Mouse (Mus musculus) lung, postnatal 0 days (tissue): ENCODE data around the gene Insl6. TPM values are rescaled to one million over a fixed set of nuclear protein-coding genes. Genes with fewer than 3 reads are reported as not detected.

ENCODE experiments used
- ATAC-seq: fragments of 200-750 bp; cut with Nextera tagmentation; 2 replicates; pipeline ENCODE4 v1.8.0; 2017; ENCODE audit warnings: moderate library complexity
- DNase-seq: peaks from one replicate; pipeline ENCODE4 v3.0.0-alpha.2; 2016; ENCODE audit warnings: low spot score
- H3K27ac ChIP-seq: fragments of 300-500 bp; sonication (generic); 2 replicates; pipeline ENCODE4 v1.5.1; 2014; ENCODE audit warnings: antibody characterized with exemption, mild to moderate bottlenecking, low read length, mixed read lengths
- H3K27me3 ChIP-seq: fragments of 300-500 bp; sonication (generic); replicated peaks from 2 replicates; pipeline ENCODE4 v1.6.1; 2014; ENCODE audit warnings: low read length, mixed read lengths; ENCODE audit not compliant: insufficient read depth
- H3K36me3 ChIP-seq: fragments of 300-500 bp; sonication (generic); 2 replicates; pipeline ENCODE4 v1.6.1; 2014; ENCODE audit warnings: low read length, mixed read lengths; ENCODE audit not compliant: insufficient read depth
- H3K4me1 ChIP-seq: fragments of 300-500 bp; sonication (generic); 2 replicates; pipeline ENCODE4 v1.6.1; 2014; ENCODE audit warnings: antibody characterized with exemption, low read depth, low read length, mixed read lengths; ENCODE audit not compliant: insufficient read depth
- H3K4me2 ChIP-seq: fragments of 300-500 bp; sonication (generic); replicated peaks from 2 replicates; pipeline ENCODE4 v1.6.1; 2014; ENCODE audit warnings: low read depth, mild to moderate bottlenecking, low read length, moderate library complexity, mixed read lengths
- H3K4me3 ChIP-seq: fragments of 300-500 bp; sonication (generic); 2 replicates; pipeline ENCODE4 v1.5.1; 2014; ENCODE audit warnings: low read depth, low read length
- H3K9ac ChIP-seq: fragments of 300-500 bp; sonication (generic); replicated peaks from 2 replicates; pipeline ENCODE4 v1.6.1; 2014; ENCODE audit warnings: low read depth, mild to moderate bottlenecking
- H3K9me3 ChIP-seq: fragments of 300-500 bp; sonication (generic); 2 replicates; pipeline ENCODE4 v1.6.1; 2016; ENCODE audit warnings: low read length, mixed read lengths
- CTCF ChIP-seq: IDR thresholded peaks from 2 replicates; pipeline ENCODE4 v1.5.1; 2016; ENCODE audit warnings: antibody characterized with exemption, mild to moderate bottlenecking
- EP300 ChIP-seq: IDR thresholded peaks from 2 replicates; pipeline ENCODE4 v1.6.1; 2016; ENCODE audit warnings: antibody characterized with exemption, mild to moderate bottlenecking, control low read depth
- WGBS: fragments of 180-500 bp; shearing (Covaris S2); extraction: QIAGEN DNeasy Blood & Tissue Kit; methylation state at CpG from one replicate; pipeline ENCODE4 v1.1.7; 2014; 5-methylcytosine and 5-hydroxymethylcytosine counted together
- polyA plus RNA-seq: library from polyadenylated mRNA; unstranded; fragments of >200 nt; fragmentation: Nextera tagmentation; extraction: Ambion mirVana; gene quantifications from 2 replicates; pipeline ENCODE4 v1.2.1, GENCODE M21; 2015

Insl6 gene
- polyA plus RNA-seq, 1 experiment from 2014 or later = 0.57 TPM

DNA sequence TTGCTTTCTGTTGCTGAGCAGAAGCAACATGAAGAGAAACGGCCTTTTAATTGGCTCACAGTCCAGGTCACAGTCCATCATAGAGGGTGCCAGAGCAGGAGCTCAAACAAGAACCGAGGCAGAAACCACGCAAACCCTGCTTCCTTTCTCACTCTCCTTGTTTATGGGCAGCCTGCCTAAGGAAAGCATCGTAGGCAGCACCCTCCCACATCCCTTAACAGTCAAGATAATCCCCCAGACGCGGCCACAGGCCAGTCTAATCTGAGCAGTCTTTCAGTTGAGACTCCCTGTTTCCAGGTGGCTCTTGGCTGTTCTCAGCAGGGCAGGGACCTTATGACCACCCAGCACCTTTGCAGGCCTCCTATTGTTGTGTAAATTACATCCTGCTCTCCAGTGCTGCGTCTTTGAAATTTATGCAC, 39.7 kb downstream of the Insl6 start:
- DNase-seq = no peak
- no peaks in the 10 kb centered on the region for H3K9me3 ChIP-seq
- H3K36me3 ChIP-seq = peaks cover 16% of the 10 kb centered on the region
- H3K27ac ChIP-seq = no peak overlapping the region
- no peaks in the 10 kb centered on the region for H3K4me1 ChIP-seq
- H3K9ac ChIP-seq = no peak overlapping the region
- ATAC-seq = no peak
- TF ChIP-seq EP300 = no peak
- H3K4me3 ChIP-seq = no peak overlapping the region
- H3K27me3 ChIP-seq = no peaks in the 10 kb centered on the region
- no peak overlapping the region for H3K4me2 ChIP-seq
- WGBS = 59% methylated on average over 7 of the region's 7 CpGs

DNA sequence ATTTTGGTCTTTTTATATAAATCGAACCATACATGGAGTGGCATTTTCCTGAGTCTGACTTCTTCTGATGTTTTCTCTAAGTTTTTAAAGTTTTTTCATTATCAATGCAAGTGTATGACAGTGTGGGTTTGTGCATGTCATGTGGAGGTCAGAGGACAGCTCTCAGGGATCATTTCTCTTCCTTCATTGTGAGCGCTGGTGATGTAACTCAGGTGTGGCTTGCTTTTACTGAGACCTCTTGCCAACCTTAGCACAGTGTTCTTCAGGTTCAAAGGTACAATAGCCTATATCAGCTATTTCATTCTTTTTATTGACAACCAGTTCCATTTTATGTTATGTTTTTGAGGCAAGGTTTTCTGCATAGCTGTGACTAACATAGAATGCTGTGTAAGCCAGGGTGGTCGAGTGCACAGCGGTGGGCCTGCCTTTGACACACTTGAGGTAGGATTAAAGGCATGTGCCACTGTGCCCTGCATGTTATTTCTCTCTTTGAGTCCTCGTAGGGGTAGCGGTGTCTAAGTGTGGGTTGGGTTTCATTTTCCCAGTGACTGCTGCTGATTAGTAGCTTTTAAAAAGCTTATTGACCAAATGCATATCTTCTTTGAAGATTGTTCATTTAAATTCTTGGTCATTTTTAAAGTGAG, 46.1 kb downstream of the Insl6 start:
- Histone ChIP-seq H3K27me3 (no peaks in the 10 kb centered on the region), H3K4me3 (no peak overlapping the region), H3K27ac (no peak overlapping the region), H3K4me2 (no peak overlapping the region), H3K4me1 (no peaks in the 10 kb centered on the region), H3K9ac (no peak overlapping the region), H3K9me3 (no peaks in the 10 kb centered on the region), H3K36me3 (peaks cover 8% of the 10 kb centered on the region; the same call in 1 of the 2 replicates)
- TF ChIP-seq EP300 (no peak), CTCF (no peak)
- ATAC-seq (no peak), DNase-seq (no peak)
- WGBS = 83% methylated on average over 6 of the region's 6 CpGs

DNA sequence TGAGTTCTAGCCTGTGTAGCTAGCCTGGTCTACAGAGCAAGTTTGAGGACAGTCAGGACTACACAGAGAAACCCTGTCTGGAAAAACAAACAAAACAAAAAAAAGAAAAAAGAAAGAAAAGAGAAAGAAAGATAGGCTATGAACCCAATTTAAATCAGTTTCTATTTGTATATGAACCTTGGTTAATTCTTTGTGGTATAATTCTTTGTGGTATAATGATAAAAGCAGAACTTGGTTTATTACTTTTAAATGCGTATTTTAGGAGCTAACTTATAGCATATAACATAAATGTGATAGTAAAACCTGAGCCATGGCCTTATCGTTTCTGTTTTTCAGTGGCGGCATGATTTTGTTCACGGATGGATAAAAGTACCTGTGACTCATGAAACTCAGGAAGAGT, 48.7 kb downstream of the Insl6 start:
- Histone ChIP-seq H3K27ac (no peak overlapping the region), H3K4me2 (no peak overlapping the region), H3K9ac (no peak overlapping the region), H3K36me3 (peaks cover 4% of the 10 kb centered on the region; the same call in 1 of the 2 replicates), H3K9me3 (no peaks in the 10 kb centered on the region), H3K4me1 (no peaks in the 10 kb centered on the region), H3K4me3 (no peak overlapping the region), H3K27me3 (no peaks in the 10 kb centered on the region)
- no peak for TF ChIP-seq CTCF
- no peak for TF ChIP-seq EP300
- ATAC-seq (no peak), DNase-seq (no peak)
- WGBS = 95% methylated on average over 4 of the region's 4 CpGs

DNA sequence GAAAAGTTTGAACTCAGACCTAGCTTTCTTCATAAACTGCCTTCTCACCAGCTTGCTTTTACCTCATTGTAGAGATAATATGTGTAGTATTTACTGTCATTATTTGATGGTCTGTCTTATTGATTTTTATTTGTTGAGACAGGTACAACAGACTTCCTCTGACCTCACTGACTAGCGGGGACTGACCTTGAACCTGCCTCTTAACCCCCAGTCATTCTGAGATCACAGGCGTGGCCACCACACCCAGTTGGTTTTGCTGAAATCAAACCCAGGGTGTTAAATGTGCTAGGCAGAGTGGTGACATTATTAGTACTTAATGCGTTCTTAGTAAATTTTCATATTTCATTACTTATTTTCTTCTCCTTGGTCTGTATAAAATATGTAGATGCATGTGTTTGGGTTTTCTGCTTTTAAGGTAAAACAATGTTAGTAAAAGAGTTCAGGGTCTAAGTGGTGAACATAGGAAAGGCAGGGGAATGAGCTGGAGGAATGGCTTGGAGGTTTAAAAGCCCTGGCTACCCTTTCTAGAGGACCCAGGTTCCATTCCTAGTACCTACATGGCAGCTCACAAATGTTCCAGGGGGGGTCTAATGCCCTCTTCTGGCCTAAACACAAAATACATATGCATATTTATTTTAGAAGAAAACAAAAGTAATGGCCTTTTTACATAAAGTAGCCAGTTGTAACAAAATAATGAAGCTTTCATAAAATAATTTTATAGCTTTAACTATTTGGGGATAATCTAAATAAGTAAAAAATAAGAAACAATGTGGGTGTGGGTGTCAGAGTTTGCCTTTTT, 52.9 kb downstream of the Insl6 start:
- Histone ChIP-seq H3K4me3 (no peak overlapping the region), H3K27me3 (no peaks in the 10 kb centered on the region), H3K4me1 (no peaks in the 10 kb centered on the region), H3K9me3 (no peaks in the 10 kb centered on the region), H3K9ac (no peak overlapping the region), H3K4me2 (no peak overlapping the region), H3K36me3 (peaks cover 2% of the 10 kb centered on the region; the same call in 1 of the 2 replicates), H3K27ac (no peak overlapping the region)
- no peak for ATAC-seq
- no peak for TF ChIP-seq EP300
- 89% methylated on average over 3 of the region's 3 CpGs for WGBS
- DNase-seq = no peak

Other genes with a start within 250 kb of the Insl6 start
- gene Rcl1, start 224.0 kb downstream of the Insl6 start, polyA plus RNA-seq = 19.3 and 20.1 TPM in 2 replicates
- 9.6 and 9.9 TPM in 2 replicates for gene Jak2, start 73.5 kb downstream of the Insl6 start, polyA plus RNA-seq
- 0.11 TPM in 1 of 2 replicates, not detected in the other for gene Rln1, start 9.3 kb upstream of the Insl6 start, polyA plus RNA-seq
- gene Plgrkt, start 42.0 kb upstream of the Insl6 start, polyA plus RNA-seq = 50.6 and 56.3 TPM in 2 replicates
- gene Cd274, start 42.1 kb upstream of the Insl6 start, polyA plus RNA-seq = 0.57 and 0.79 TPM in 2 replicates
- gene Pdcd1lg2, start 85.6 kb upstream of the Insl6 start, polyA plus RNA-seq = 0.15 and 0.26 TPM in 2 replicates
- 17.7 and 18.6 TPM in 2 replicates for gene Ric1, start 196.9 kb upstream of the Insl6 start, polyA plus RNA-seq